Mouse (Mus musculus): ENCODE measurements around the gene Ipcef1. TPM values are rescaled to one million over a fixed set of nuclear protein-coding genes. Genes with fewer than 3 reads are reported as not detected.

Ipcef1 gene
- polyA plus RNA-seq, 1 experiment from 2014 or later = 0.27 TPM

DNA sequence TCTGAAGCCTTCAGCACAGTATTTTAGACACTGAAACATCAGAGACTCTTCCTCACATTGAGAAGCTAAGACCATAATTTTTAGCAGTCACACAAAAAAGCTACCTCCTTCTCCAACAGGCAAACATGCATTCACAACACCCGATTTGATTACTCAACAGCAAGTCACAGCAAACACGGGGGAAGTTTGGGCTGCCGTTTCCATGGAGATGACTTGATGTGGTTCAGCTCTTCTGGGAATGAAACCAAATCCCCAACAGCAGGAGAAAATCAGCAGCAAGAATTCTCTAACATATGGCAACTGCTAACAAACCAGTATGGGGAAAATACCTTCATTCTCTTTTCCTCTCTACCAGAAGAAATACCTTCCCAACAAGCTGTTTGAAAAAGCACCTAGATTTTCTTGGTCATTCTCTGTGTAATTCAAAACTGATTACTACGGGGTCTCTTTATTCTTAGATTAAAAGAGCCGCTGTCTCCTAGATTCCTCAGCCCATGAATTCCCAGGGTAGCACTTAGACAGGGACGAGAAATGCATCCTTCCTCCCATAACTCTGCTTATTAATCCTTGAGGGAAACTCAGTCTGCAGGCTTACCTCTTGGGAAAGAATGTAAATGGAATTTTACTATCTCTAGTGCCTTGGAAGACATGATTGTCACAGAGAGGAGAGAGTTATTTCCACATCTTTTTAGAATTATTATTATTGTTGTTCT, 135.6 kb downstream of the Ipcef1 start:
- Histone ChIP-seq H3K27ac (ENCODE audit: low read length) (no peak overlapping the region), H3K27me3 (replicated peaks; ENCODE audit: insufficient read depth, low read length) (no peaks in the 10 kb centered on the region), H3K4me2 (replicated peaks; ENCODE audit: low read depth, low read length) (no peak overlapping the region), H3K9me3 (ENCODE audit: low read length) (no peaks in the 10 kb centered on the region), H3K4me1 (ENCODE audit: insufficient read depth, low read depth, low read length) (no peaks in the 10 kb centered on the region), H3K36me3 (ENCODE audit: insufficient read depth, low read length) (no peaks in the 10 kb centered on the region), H3K4me3 (ENCODE audit: low read depth, low read length) (no peak overlapping the region), H3K9ac (replicated peaks; ENCODE audit: low read depth) (no peak overlapping the region)
- DNase-seq (ENCODE audit: low spot score) (peak; percentile 89), ATAC-seq (peak; percentile 72)
- no peak for TF ChIP-seq CTCF (IDR thresholded peaks at IDR 0.05)
- TF ChIP-seq EP300 (IDR thresholded peaks at IDR 0.05) = 0 out of 2 replicates have a peak, but pooled peaks have one; percentile 13
- 27% methylated on average over 6 of the region's 6 CpGs for WGBS

DNA sequence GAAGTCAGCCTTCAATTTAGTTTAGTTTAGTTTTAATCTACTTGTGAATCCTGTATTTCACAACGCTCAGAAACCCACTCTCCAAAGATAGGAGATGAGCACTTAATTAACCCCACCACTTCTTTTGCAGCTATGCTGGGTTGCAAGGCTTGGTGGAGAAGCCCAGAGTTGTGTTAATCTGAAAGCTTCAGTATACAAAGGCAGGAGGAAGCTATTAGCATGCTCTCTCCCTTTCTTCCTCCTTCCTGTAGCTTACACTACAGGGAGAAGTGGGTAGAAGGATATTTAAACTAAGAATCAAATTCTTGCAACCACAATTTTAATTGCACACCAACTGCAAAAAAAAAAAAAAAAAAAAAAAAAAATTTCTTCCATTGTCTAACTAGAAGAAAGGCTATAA, 136.3 kb downstream of the Ipcef1 start:
- no peaks in the 10 kb centered on the region for H3K4me1 ChIP-seq (ENCODE audit: insufficient read depth, low read depth, low read length)
- no peaks in the 10 kb centered on the region for H3K9me3 ChIP-seq (ENCODE audit: low read length)
- H3K4me2 ChIP-seq (replicated peaks; ENCODE audit: low read depth, low read length) = no peak overlapping the region
- no peak for DNase-seq (ENCODE audit: low spot score)
- H3K4me3 ChIP-seq (ENCODE audit: low read depth, low read length) = no peak overlapping the region
- 32% methylated on average over 1 of the region's 1 CpGs for WGBS
- ATAC-seq = no peak
- H3K27me3 ChIP-seq (replicated peaks; ENCODE audit: insufficient read depth, low read length) = no peaks in the 10 kb centered on the region
- TF ChIP-seq EP300 (IDR thresholded peaks at IDR 0.05) = no peak
- H3K36me3 ChIP-seq (ENCODE audit: insufficient read depth, low read length) = no peaks in the 10 kb centered on the region
- no peak overlapping the region for H3K27ac ChIP-seq (ENCODE audit: low read length)
- H3K9ac ChIP-seq (replicated peaks; ENCODE audit: low read depth) = no peak overlapping the region

DNA sequence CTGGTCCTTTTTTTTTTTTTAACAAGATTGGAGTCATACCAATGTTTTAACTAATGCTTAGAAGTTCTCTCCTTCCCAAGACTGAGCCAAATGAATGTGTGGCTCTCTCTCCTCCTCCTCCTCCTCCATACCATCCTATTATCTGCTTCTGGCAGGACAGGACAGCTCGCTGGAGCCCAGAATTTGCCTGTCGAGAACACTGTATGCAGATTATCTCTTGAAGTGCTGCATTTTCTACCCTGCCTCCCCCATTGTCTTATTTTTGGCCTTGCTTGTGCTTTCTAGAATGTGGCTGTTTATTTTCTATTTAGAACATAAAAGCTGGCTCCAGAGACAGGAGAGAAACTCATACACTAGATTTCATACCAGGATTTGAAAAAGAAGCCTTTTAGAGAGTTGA, 142.5 kb downstream of the Ipcef1 start:
- no peak for DNase-seq (ENCODE audit: low spot score)
- Histone ChIP-seq H3K27ac (ENCODE audit: low read length) (no peak overlapping the region), H3K36me3 (ENCODE audit: insufficient read depth, low read length) (no peaks in the 10 kb centered on the region), H3K4me3 (ENCODE audit: low read depth, low read length) (no peak overlapping the region), H3K27me3 (replicated peaks; ENCODE audit: insufficient read depth, low read length) (no peaks in the 10 kb centered on the region), H3K4me1 (ENCODE audit: insufficient read depth, low read depth, low read length) (no peaks in the 10 kb centered on the region), H3K4me2 (replicated peaks; ENCODE audit: low read depth, low read length) (no peak overlapping the region), H3K9ac (replicated peaks; ENCODE audit: low read depth) (no peak overlapping the region), H3K9me3 (ENCODE audit: low read length) (no peaks in the 10 kb centered on the region)
- TF ChIP-seq CTCF (IDR thresholded peaks at IDR 0.05) (no peak), EP300 (IDR thresholded peaks at IDR 0.05) (no peak)
- 51% methylated on average over 2 of the region's 2 CpGs for WGBS
- no peak for ATAC-seq

DNA sequence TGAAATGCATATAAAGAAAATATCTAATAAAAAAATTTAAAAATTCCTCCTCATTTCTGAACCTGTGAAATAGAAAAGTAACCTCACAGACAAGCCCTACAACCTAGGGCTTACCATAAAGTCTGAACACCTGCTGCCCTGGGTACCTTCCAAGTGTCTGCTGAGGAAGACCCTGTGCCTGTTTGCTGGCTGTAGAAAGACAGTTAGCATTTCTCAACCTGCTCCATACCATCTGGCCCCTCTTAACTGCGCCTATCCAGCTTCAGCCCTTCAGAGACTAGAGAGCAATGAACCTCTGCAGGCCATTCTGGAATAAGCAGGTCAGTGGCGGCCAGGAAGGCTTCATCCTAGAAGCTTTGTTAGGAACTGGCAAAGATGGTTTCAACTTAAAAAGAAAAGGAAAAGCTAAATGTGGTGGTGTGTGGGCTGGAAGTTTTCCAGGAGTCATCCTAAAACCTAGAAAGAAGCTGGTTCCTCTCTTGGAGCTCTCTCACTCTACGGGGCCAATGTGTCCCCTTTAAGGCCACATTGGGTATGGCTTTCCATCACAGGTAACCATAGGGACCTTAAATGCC, 150.4 kb downstream of the Ipcef1 start:
- no peak for DNase-seq (ENCODE audit: low spot score)
- Histone ChIP-seq H3K4me3 (ENCODE audit: low read depth, low read length) (no peak overlapping the region), H3K9me3 (ENCODE audit: low read length) (no peaks in the 10 kb centered on the region), H3K9ac (replicated peaks; ENCODE audit: low read depth) (no peak overlapping the region), H3K4me2 (replicated peaks; ENCODE audit: low read depth, low read length) (no peak overlapping the region), H3K36me3 (ENCODE audit: insufficient read depth, low read length) (no peaks in the 10 kb centered on the region), H3K4me1 (ENCODE audit: insufficient read depth, low read depth, low read length) (no peaks in the 10 kb centered on the region), H3K27me3 (replicated peaks; ENCODE audit: insufficient read depth, low read length) (no peaks in the 10 kb centered on the region), H3K27ac (ENCODE audit: low read length) (no peak overlapping the region)
- ATAC-seq = no peak
- 87% methylated on average over 3 of the region's 3 CpGs for WGBS
- TF ChIP-seq EP300 (IDR thresholded peaks at IDR 0.05) (no peak), CTCF (IDR thresholded peaks at IDR 0.05) (no peak)

DNA sequence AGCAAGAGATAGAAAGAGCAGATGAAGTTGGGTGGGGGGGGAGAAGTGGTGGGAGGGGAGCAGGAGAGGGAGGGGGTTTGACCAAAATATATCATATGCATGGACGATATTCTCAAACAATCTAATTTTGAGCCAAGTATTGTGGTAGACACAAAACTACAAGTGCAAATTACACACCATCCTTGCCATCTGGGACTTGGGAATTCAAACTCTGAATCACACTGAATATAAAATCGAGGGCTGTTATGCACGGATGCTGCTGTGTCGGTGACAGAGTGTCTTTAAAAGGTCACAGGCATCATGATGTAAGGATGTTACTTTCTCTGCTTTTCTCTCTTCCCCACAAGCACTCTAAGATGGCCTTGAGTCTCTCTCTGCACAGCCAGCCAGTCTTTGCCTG, 152.2 kb downstream of the Ipcef1 start:
- H3K9ac ChIP-seq (replicated peaks; ENCODE audit: low read depth) = no peak overlapping the region
- no peak for TF ChIP-seq CTCF (IDR thresholded peaks at IDR 0.05)
- no peak for TF ChIP-seq EP300 (IDR thresholded peaks at IDR 0.05)
- ATAC-seq = no peak
- no peaks in the 10 kb centered on the region for H3K27me3 ChIP-seq (replicated peaks; ENCODE audit: insufficient read depth, low read length)
- H3K36me3 ChIP-seq (ENCODE audit: insufficient read depth, low read length) = no peaks in the 10 kb centered on the region
- no peaks in the 10 kb centered on the region for H3K4me1 ChIP-seq (ENCODE audit: insufficient read depth, low read depth, low read length)
- no peaks in the 10 kb centered on the region for H3K9me3 ChIP-seq (ENCODE audit: low read length)
- H3K4me3 ChIP-seq (ENCODE audit: low read depth, low read length) = no peak overlapping the region
- DNase-seq (ENCODE audit: low spot score) = no peak
- 87% methylated on average over 4 of the region's 4 CpGs for WGBS
- H3K4me2 ChIP-seq (replicated peaks; ENCODE audit: low read depth, low read length) = no peak overlapping the region
- H3K27ac ChIP-seq (ENCODE audit: low read length) = no peak overlapping the region

DNA sequence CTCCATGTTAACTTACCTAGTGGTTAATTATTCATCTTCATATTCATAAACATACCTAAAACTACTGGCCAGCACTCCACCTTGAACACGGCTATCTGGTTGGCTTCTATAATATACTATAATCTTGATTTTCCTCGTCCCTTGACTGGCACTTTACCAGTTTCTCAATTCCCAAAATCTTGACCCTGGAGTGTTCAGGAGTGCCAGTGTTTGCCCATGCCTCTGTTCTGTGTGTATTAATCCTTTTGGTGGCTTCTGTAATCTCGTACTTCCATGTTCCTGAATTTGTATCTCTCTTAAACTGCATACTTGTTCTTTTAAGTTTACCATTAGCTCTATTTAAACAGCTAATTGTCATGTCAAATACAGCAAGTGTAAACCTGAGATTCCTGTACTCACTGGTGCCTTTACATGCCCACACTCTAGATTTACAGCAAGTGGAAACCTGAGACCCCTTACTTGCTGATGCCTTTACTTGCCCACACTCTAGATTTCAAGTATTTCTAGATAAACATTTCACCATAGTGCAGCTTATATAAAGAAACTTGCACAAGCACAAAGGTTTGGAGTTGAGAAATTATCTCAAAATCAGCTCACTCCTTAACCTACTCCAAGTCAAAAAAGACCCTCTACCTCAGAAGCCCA, 155.5 kb downstream of the Ipcef1 start:
- no peak overlapping the region for H3K9ac ChIP-seq (replicated peaks; ENCODE audit: low read depth)
- no peaks in the 10 kb centered on the region for H3K9me3 ChIP-seq (ENCODE audit: low read length)
- H3K4me2 ChIP-seq (replicated peaks; ENCODE audit: low read depth, low read length) = no peak overlapping the region
- DNase-seq (ENCODE audit: low spot score) = peak; percentile 57
- no peaks in the 10 kb centered on the region for H3K27me3 ChIP-seq (replicated peaks; ENCODE audit: insufficient read depth, low read length)
- H3K4me1 ChIP-seq (ENCODE audit: insufficient read depth, low read depth, low read length) = no peaks in the 10 kb centered on the region
- no peak overlapping the region for H3K4me3 ChIP-seq (ENCODE audit: low read depth, low read length)
- no peaks in the 10 kb centered on the region for H3K36me3 ChIP-seq (ENCODE audit: insufficient read depth, low read length)
- no peak overlapping the region for H3K27ac ChIP-seq (ENCODE audit: low read length)
- peak; percentile 82 for ATAC-seq
- no peak for TF ChIP-seq CTCF (IDR thresholded peaks at IDR 0.05)
- TF ChIP-seq EP300 (IDR thresholded peaks at IDR 0.05) = peak; percentile 30
- 46% methylated on average over 3 of the region's 3 CpGs for WGBS
